Mouse (Mus musculus) brain, embryonic 14.5 days (tissue): ENCODE measurements around the gene Fyb2.

Experiments used
- CTCF ChIP-seq: fragments of 200-500 bp; IDR thresholded peaks from 2 replicates; pipeline ENCODE4 v1.5.1; 2012; ENCODE audit warnings: inconsistent platforms, mild to moderate bottlenecking, moderate library complexity, borderline replicate concordance; ENCODE audit not compliant: insufficient read depth, insufficient read length; ENCODE audit errors: extremely low read depth
- POLR2A ChIP-seq: fragments of 200-500 bp; IDR thresholded peaks from 2 replicates; pipeline ENCODE4 v1.6.1; 2012; ENCODE audit warnings: mild to moderate bottlenecking, inconsistent platforms, borderline replicate concordance; ENCODE audit not compliant: poor library complexity, insufficient read depth, insufficient read length, severe bottlenecking; ENCODE audit errors: extremely low read depth

GRCm38 (mm10) chr4:104869581-104869980 lies 43.7 kb upstream of the Fyb2 start:
- no peak for TF ChIP-seq CTCF
- TF ChIP-seq POLR2A: no peak
